Mouse (Mus musculus) B cell, adult 2 months (primary cell): ENCODE data around the gene Rnf207.
A peak's percentile ranks its signal among the peaks of the same experiment; 100 is the strongest.

Experiments
- DNase-seq, 2 experiments: peaks; one replicate each; pipeline ENCODE4 v3.0.0; 2022

The Rnf207 gene

GRCm38 (mm10) chr4:152292102-152292765, 26.6 kb downstream of the Rnf207 start:
- DNase-seq, result no peak

- no peak for DNase-seq
Observed at GRCm38 (mm10) chr4:152291562-152291961, 27.2 kb downstream of the Rnf207 start, which contains the start of gene Hes3. Gene Hes3 (minus strand): TSS chr4:152291662.

- no peak for DNase-seq
Observed at GRCm38 (mm10) chr4:152290991-152291390, 27.8 kb downstream of the Rnf207 start.

- DNase-seq, result no peak
Observed at GRCm38 (mm10) chr4:152290385-152290784, 28.4 kb downstream of the Rnf207 start.

- no peak for DNase-seq
Observed at GRCm38 (mm10) chr4:152288398-152288945, 30.3 kb downstream of the Rnf207 start.

GRCm38 (mm10) chr4:152287317-152288120, 31.3 kb downstream of the Rnf207 start:
- DNase-seq, result no peak

- peak; percentile 63 to 70 for DNase-seq
Observed at GRCm38 (mm10) chr4:152286887-152287286, 31.9 kb downstream of the Rnf207 start.

GRCm38 (mm10) chr4:152286183-152286582, 32.6 kb downstream of the Rnf207 start:
- no peak for DNase-seq

GRCm38 (mm10) chr4:152285505-152285904, 33.3 kb downstream of the Rnf207 start:
- peak; percentile 59 to 62 for DNase-seq

GRCm38 (mm10) chr4:152283186-152283950, 35.4 kb downstream of the Rnf207 start:
- DNase-seq, result peak; percentile 92 to 93

GRCm38 (mm10) chr4:152282721-152283120, 36.1 kb downstream of the Rnf207 start:
- no peak for DNase-seq

GRCm38 (mm10) chr4:152281601-152282000, 37.2 kb downstream of the Rnf207 start:
- DNase-seq, result no peak

- no peak for DNase-seq
Observed at GRCm38 (mm10) chr4:152278986-152279385, 39.8 kb downstream of the Rnf207 start.

GRCm38 (mm10) chr4:152277916-152278315, 40.9 kb downstream of the Rnf207 start:
- no peak for DNase-seq

- DNase-seq, result peak in 1 of 2 experiments; percentile 43
Observed at GRCm38 (mm10) chr4:152276389-152277347, 42.1 kb downstream of the Rnf207 start.

- no peak for DNase-seq
Observed at GRCm38 (mm10) chr4:152274681-152275131, 44.1 kb downstream of the Rnf207 start.

GRCm38 (mm10) chr4:152273621-152274236, 45.1 kb downstream of the Rnf207 start, which contains the start of gene Gpr153:
Gene Gpr153 (plus strand): TSS chr4:152274232.
- DNase-seq, result no peak

GRCm38 (mm10) chr4:152273191-152273590, 45.6 kb downstream of the Rnf207 start:
- DNase-seq, result no peak

GRCm38 (mm10) chr4:152272449-152273049, 46.2 kb downstream of the Rnf207 start:
- no peak for DNase-seq

- no peak for DNase-seq
Observed at GRCm38 (mm10) chr4:152272006-152272405, 46.8 kb downstream of the Rnf207 start.

GRCm38 (mm10) chr4:152271334-152271733, 47.5 kb downstream of the Rnf207 start:
- no peak for DNase-seq
